Mouse (Mus musculus) megakaryocyte, adult 5-6 weeks (primary cell): ENCODE measurements at regions not wholly inside any gene's neighbourhood (a gene's known extent, or its start where the extent isn't known, plus 50 kb on each side); places are given as distances from the start of the nearest gene placed in this dataset.

Experiments used
- ATAC-seq: 2 replicates; pipeline ENCODE4 v1.8.0; 2016; ENCODE audit warnings: mild to moderate bottlenecking, inconsistent platforms; ENCODE audit not compliant: poor library complexity, severe bottlenecking

DNA sequence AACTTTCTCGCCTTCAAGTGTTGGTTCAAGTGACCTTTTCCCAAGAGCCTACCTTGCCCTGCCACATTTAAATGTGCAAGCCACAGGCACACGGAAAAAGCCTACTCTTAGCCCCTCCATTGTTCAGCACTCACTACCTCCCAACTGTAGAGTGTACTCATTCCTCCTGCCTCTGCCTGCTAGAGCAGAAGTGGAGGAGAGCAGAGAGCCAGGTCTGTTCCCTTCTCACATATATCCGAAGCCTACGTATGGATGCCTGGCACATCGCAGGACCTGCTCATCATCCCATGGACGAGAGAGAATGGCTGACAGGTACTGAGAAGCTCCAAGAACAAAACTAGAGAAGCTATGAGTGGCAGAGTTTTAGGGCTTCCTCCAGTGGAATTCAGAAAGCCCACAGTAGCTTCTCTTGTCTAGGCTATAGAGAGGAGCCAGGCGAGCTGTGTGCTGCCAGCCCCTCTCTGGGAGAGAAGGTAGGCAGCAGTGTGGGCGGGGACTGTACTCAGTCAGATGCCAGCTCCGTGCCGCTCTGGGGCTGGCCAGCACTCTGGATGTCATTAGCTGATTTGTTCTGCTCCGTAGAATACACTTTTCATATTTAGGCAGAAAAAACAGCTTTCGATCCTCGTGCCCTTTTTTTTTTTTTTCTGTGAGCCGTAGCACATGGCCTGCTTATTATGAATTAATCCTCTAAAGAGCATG, 86.1 kb upstream of the Pkdcc start:
- ATAC-seq = no peak

DNA sequence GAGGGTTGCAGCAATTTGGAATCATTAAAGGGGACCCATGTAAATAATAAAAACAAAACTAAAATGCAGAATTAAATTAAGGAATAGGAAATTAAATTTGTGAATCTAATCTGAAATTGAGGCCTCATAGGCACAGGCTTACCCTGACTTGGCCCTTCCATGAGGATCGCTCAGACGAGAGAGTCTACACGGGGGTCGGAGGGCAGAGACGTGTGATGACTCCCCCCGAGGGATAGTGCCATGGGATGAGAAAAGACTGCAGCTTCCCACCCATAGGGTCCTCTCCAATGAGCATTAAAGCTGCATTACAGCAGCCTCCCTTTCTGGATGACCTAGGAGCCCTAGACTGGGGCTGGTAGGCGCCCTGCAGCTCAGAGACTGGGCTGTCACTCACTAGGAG, 85.4 kb upstream of the Pkdcc start:
- ATAC-seq = no peak

DNA sequence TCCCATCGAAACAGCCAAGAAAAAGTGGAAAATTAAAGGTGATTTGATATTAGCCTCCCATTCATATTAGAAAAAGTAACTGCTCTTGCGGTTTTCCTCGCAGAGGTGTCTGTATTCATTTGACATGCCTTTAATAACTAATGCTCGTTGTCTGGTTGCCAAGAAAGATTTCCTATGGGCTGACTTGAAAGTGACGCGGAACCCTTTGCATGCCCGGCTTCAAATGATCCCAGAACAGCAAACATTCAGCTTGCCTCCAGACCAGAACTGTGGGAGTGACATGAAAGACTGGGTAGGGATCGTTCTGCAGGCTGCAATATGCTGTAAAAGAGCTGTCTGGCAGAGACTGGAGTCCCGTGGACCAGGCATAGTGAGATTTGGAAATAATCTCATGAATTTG, 81.9 kb upstream of the Pkdcc start:
- ATAC-seq = no peak

DNA sequence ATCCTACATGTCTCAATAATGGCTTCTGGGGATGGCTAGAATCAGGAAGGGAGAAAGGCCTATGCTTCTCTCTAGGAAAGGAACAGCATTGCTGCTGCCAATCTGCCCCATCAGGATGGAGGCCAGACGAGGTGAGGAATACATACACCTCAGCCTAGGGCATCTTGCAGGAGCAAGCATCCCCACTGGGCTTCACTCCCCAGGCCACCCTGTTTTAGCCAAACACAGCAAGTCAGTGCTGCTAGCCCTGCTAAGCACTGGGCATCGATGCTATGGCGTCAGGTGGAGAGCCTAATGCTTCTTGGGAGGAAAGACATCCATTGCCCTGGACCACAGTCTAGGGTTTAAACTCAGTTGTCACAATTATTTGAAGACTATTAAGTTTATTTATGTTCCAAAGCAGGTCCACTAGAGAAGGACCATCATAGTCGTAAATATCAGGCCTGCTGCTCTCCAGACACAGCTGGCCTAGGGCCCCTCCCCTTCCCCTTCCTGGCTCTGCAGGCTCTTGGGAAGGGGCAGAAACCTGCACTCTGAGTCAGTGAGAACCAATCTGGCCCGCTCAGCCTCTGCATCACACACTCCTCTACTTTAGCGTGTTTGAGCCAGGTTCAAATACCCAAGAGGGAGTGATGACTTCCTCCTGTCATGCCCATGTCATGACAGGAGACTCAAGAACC, 79.5 kb upstream of the Pkdcc start:
- ATAC-seq = no peak

DNA sequence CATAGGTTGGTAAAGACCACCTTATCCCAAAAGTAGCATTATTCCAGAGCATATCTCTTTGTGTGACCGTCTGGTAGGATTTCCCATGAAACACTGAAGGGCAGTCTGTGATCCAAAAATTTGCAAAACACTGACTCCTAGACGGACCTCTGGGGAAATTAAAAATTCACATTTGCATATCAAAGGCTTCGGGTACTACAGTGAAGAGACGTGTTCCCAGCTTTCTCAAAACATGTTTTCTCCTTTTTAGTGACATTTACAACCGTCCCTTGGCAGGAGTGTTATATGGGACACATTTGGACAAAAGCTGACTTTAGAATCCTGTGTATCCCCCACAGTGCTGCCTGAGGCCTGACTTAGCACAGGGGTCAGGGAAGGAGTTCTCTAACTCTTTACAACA, 78.8 kb upstream of the Pkdcc start:
- no peak for ATAC-seq

DNA sequence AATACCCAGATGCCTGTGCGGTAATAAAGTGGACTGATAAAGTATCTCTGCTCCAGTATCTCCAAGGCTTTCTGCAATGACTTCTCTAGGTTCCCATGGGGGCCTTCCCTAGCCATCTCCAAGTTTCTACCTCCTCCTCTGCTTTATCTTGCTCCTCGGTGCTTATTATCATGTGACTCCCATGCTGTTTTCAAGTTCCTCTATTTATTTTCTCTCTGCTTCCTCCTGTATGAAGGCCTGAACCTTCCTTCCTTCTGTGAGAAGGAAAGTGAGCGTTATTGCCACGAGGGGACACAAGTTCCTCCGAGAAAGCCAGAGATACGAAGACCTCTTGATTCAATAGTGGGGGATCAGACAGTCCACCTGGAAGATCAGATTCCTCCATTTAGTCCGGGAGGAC, 77.4 kb upstream of the Pkdcc start:
- ATAC-seq = peak; percentile 77

DNA sequence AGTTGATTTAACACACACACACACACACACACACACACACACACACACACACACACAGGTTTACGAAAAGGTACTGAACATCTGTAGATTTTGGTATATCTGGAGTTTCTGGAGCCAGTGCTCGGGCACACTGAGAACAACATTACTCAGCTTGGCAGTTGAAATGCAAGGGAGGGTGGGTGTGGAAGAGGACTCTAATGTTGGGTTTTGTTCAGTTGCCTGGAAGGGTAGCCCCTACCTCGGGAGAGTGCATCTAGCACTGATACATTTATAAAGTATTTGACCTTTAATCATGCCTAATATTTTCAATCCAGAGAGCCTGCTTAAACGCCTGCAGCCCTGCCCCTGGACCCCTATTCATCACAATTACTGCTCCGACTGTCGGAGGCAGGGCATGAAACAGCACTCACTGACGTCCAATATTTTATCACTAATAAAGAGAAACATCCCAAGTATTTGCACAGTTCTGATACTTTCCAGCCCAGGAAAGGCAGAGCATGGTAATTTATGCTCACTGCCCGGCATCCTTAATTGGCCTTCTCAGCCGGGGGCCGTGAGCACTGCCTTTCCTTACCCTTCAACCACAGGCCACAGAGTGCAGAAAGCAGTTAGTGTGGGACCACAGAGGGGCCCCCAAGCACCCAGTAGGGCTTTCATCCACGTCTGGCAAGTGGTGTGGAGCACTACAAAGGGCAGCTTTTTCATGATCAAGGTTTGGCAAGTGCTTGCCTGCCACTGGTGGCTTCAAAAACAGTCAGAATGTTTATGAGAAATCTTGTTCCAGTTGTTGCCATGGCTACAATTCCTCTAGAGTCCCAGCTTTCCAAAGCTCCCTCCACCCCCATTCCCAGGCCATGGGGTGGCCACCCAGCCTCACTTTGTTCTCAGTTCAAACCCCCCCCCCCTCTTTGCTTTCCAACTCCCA, 76.3 kb upstream of the Pkdcc start:
- no peak for ATAC-seq

DNA sequence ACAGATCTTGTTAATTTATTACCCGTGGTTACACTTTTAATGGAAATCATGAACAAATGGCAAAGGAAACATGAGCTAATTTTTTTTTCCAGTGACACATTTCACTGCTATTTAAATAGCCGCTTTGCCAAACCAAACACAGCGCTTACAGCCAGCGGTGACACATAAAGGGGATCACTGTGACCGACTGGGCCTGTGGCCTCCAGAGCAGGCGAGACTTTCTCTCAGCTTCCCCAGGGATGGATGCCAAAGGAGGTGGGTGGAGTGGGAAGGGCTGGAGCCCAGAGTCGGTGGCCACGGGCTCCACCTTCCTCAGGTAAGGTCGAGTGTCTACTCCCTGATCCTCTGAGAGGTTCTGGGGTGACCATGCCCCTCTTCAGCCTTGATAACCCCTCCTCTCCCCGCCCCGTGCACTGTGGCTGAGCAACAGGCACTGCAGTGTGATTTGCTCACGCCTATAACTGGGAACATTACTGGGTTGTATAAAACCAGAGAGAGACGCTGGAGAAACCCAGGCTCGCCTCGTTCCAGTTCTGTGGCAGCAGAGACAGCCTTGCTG, 66.6 kb upstream of the Pkdcc start:
- no peak for ATAC-seq

DNA sequence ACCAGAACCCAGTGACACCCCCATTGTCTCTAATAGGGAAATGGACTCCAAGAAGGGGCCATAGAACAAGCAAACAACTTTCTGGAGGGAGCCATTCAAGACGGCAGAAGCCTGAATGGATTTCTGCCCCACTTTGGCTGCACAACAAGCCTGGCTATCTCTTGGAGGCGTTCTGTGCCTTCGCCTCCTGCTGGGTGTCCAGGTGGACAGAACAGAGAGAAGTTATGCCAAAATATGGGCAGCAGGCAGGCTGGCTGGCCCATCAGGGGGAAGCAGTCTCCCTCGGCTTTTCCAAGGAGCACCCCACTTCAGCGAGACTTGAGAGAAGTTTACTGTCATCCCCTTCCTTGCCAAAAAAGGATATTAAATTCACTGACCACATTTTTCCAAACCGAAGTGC, 65.8 kb upstream of the Pkdcc start:
- ATAC-seq = no peak

DNA sequence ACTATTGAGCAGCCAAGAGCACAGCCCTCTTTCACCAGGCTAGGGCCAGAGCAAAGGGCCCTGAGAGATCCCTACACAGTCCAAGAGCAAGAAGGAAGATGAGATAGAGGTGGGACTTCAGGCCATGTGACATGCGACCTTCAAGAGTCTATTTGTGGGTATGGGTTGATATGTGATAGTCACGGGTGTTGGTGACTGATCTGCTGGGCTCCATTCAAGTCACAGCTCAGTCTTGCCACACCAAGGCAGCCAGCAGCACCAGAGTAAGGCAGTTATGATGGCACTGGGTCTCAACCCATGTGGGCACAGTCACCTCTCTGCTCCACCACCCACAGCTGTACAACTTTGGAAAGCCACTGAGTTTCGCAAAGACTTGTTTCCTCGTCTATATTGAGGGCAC, 60.0 kb upstream of the Pkdcc start:
- ATAC-seq = no peak

DNA sequence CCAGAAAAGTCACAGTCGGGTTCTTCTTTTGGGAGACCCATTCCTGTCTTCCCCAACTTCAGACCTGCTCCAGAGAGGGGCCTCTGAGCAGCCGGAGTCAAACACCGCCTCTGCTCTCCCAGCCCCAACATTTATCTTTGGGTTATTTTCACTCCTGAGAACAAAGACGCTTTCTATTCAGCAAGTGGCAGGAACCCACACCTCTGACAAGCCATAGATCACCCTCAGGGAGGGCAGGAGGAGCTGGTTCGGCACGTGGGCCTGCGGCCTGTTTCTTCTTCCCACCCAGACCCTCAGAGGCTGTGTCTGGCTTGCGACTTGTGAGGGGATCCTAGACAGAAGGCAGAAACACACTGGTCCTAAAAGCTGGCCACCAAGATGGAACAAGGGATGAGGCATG, 58.4 kb upstream of the Pkdcc start:
- no peak for ATAC-seq

DNA sequence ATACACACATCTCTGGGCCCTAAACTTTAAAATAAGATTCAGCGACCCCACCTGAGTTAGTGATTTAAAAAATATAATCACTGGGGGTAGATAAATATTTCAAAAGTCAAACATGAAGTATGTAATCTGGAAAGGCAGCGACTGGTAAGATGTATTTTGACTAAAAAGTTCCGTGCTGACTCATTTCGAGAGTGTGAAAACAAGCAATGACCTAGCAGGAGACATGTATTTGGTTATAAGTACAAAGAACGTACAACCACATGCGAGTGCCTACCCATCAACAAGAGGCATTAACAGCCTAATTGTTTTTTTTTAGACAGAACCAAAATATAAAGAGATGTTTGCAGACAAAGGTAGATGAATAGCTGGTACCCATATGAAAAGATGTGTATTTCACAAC, 57.0 kb upstream of the Pkdcc start:
- no peak for ATAC-seq

DNA sequence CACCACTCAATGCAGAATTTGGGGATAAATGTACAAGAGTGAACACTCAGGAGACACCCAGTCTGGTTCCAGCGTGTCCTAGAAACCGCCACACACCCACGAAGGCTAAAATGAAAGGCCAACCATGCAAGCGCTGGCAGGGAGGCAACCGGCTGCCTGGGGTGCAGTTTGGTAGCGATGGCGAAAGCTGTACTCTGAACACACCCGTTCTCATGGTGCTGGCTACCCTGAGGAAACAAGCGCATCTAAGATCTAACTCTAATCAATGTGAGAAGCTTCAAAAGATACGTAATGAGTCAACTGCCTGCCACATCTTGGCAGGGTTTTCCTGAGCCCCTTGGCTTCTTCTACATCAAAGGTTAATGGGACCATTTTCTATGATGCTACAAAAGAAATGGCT, 56.4 kb upstream of the Pkdcc start:
- no peak for ATAC-seq

DNA sequence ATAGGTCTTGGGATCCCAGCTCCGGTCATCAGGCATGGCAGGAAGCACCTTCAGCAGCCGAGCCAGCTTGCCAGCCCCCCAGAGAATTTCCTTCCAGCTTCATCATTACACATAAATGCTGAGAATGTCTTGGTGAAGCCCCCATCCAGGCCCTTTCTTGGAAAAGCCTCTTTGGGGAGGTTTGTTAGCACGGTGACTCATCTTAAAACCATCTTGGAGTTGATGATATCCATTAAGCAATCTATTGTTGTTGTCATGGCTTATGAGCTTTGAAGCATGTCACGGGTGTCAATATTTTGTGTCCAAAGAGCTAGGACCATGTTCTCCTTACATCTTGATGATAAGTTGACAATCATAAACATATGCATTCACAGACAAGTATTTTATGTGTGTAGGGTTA, 55.5 kb upstream of the Pkdcc start:
- no peak for ATAC-seq

DNA sequence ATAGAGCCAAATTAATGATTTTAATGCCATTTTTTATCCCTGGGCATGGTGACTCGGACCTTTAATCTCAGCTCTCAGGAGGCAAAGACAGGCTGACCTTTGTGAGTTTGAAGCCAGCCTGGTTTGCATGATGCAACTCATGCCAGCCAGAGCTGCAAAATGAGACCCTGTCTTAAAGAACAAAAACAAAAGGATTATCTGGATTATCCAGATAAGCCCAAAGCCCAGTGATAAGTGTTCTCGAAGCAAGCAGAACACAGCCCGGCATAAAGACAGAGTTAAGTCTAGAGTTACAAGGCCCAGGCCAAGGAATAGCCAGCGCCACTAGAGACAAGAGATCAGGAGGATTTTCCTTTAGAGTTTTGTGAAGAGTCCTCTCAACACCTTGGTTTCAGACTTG, 54.8 kb upstream of the Pkdcc start:
- ATAC-seq = no peak

DNA sequence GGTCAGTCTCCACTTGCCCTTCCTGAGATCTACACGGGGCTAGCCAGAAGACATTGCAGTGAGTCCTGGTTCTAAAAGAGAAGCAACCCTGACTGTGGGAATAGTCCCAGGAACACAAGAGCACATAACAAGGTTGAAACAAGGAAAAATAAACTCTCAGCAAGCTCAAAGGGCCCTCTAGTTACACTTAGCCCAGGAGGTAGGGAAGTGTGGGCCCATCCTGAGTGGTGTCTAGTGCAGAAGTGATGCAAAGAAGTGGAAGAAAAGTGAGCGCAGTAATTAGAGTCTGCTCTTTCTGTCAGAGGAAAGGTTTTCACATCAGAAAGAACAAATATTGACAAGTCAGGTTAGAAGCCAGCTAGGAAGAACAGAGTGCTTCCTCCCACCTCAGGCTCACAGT, 53.4 kb upstream of the Pkdcc start:
- ATAC-seq = no peak

DNA sequence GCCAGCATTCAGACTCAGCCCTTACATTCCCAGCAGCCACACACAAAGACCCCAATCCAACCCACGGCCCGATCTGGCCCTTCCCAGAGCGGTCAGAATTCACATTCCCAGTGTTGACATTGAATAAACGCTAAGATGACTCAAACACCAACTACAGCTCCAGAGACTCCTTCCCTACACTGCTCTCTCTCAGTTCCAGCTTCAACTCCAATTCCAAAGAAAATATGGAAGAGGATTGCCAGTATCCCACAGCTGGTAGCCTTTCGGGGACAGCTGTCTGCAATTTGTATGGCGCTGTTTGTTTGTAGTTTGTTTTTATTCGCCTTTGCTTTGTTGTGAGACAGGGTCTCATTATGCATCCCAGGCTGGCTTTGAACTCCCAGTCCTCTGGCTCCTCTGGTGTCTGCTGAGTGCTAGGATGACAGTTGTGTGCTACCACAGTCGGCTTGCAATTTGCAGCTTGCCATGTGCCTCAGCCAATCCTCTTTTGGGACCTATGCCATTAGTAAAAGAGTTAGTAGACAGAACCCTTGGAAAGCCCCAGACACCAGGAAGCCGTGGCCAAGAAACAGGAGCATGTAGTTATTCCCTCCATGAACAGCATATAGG, 51.0 kb upstream of the Pkdcc start:
- ATAC-seq = no peak

DNA sequence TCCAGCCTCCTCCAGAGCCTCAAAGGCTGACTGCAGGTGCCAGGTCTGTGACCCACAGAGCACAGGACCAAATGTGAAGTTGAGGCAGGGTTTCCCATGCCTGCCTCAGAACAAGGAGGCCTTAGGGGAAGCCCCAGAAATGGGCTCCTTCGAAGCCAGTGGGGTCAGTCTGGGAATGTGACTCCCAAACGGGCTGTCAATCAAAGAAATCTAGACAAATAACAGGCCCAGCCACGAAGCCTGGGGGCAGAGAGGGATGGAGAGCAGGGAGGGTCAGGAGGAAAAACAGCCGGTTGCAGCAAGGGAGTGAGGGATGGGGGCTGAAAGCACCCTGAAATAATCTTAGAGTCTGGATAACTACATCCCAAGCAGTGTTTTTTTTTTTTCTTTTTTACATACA, 50.4 kb upstream of the Pkdcc start:
- ATAC-seq = no peak

DNA sequence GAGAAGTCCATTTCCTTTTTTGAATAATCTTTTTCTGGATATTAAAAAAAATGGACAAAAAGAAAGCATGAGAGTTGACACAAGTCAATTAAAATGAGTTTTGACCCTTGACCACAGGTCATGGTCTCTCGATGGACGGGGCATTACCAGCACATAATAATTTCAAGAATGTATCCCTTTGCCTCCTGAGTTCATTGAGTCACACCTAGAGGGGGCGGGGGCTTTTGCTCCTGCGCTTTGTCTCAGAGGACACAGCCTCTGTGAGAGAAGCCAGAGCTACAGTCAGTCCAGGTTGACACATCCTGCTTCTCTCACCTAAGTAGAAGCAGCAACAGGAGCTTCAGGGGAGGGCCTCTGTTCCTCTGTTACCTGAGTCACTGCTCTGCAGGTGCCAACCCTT, 50.0 kb upstream of the Pkdcc start:
- ATAC-seq = no peak
